Mouse (Mus musculus) cerebellum, postnatal 14 days (tissue): ENCODE measurements around the gene Scn8a.
"Not testable (repeated sequence)": the region's sequence is repeated elsewhere in the genome, so short reads cannot be mapped to it uniquely, and the experiment has no call there.

Experiments
- DNase-seq, 2 experiments: peaks; one replicate each; pipeline ENCODE4 v3.0.0; 2021; ENCODE audit warnings: mixed read lengths in 2 of 2

The Scn8a gene

GRCm38 (mm10) chr15:100869558-100869957, at the start of gene Scn8a:
Gene Scn8a, plus strand, starts transcription at chr15:100869858.
- DNase-seq, result no peak

GRCm38 (mm10) chr15:100821824-100822223, 47.8 kb upstream of the Scn8a start:
- DNase-seq, result no peak

GRCm38 (mm10) chr15:100822370-100822769, 47.3 kb upstream of the Scn8a start:
- not testable (repeated sequence) for DNase-seq

- peak; percentile 35 to 49 for DNase-seq
These were observed 44.3 kb upstream of the Scn8a start for GRCm38 (mm10) chr15:100825249-100825856.

- peak; percentile 46 to 48 for DNase-seq
These were observed 43.6 kb upstream of the Scn8a start for GRCm38 (mm10) chr15:100826076-100826475.

GRCm38 (mm10) chr15:100829775-100830174, 39.9 kb upstream of the Scn8a start:
- DNase-seq, result no peak

GRCm38 (mm10) chr15:100830682-100831081, 39.0 kb upstream of the Scn8a start:
- DNase-seq, result peak in 1 of 2 experiments; percentile 55

- no peak for DNase-seq
These were observed 37.5 kb upstream of the Scn8a start for GRCm38 (mm10) chr15:100832144-100832543.

- no peak for DNase-seq
These were observed 36.9 kb upstream of the Scn8a start for GRCm38 (mm10) chr15:100832784-100833183.

- DNase-seq, result no peak
These were observed 32.9 kb upstream of the Scn8a start for GRCm38 (mm10) chr15:100836729-100837128.

GRCm38 (mm10) chr15:100838607-100839207, 31.0 kb upstream of the Scn8a start:
- DNase-seq, result peak; percentile 88 to 90

GRCm38 (mm10) chr15:100844336-100844735, 25.3 kb upstream of the Scn8a start:
- no peak for DNase-seq

- DNase-seq, result peak; percentile 62 to 64
These were observed 24.4 kb upstream of the Scn8a start for GRCm38 (mm10) chr15:100845049-100845879.

- no peak for DNase-seq
These were observed 22.5 kb upstream of the Scn8a start for GRCm38 (mm10) chr15:100847193-100847592.

GRCm38 (mm10) chr15:100857586-100857985, 12.1 kb upstream of the Scn8a start:
- DNase-seq, result no peak

- no peak for DNase-seq
These were observed 8.8 kb upstream of the Scn8a start for GRCm38 (mm10) chr15:100860856-100861255.

GRCm38 (mm10) chr15:100865556-100865955, 4.1 kb upstream of the Scn8a start:
- peak in 1 of 2 experiments; percentile 60 for DNase-seq

- peak; percentile 89 to 92 for DNase-seq
These were observed 530 bp downstream of the Scn8a start for GRCm38 (mm10) chr15:100870001-100870774.

- peak; percentile 90 for DNase-seq
These were observed 1.1 kb downstream of the Scn8a start for GRCm38 (mm10) chr15:100870775-100871106.

- DNase-seq, result peak; percentile 55 to 63
These were observed 1.7 kb downstream of the Scn8a start for GRCm38 (mm10) chr15:100871107-100872011.

GRCm38 (mm10) chr15:100873155-100873554, 3.5 kb downstream of the Scn8a start:
- peak; percentile 63 to 69 for DNase-seq

GRCm38 (mm10) chr15:100879073-100879472, 9.4 kb downstream of the Scn8a start:
- DNase-seq, result peak in 1 of 2 experiments; percentile 43
